Mouse (Mus musculus) ES-Bruce4 (cell line): ENCODE results near the gene Ube2e1.

Source experiments
- CTCF ChIP-seq: IDR thresholded peaks from one replicate; pipeline ENCODE4 v1.8.1; 2011; ENCODE audit warnings: low read depth, low read length
- EP300 ChIP-seq: IDR thresholded peaks from 2 replicates; pipeline ENCODE4 v1.6.1; 2011; ENCODE audit warnings: low read depth, low read length; ENCODE audit not compliant: insufficient read depth

- TF ChIP-seq EP300 (no peak), CTCF (no peak)
Observed at GRCm38 (mm10) chr14:18364321-18364720, 32.7 kb upstream of the Ube2e1 start.
